Mouse (Mus musculus): ENCODE results near the gene Adra2b.

DNA sequence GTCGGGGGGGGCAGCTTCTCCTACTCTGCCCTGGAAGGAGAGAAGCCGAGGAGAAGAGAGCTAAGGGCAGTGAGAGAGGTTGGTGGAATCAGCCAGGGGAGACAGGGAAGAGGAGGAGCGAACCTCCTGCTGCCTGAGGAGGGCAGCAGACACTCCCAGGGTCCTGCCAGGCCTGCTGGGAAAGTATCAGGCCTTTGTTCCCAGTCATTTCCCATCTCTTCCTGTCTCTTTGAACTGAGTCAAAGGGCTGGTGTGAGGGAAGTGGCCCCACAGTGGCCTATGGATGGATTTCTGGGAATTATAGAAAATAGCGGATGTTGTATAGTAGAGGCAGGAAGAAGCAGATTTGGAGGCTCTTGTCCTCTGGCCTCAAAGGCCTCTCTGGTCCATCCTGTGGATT lies 49.1 kb upstream of the Adra2b start:
- TF ChIP-seq TAL1 (conservative IDR thresholded peaks at IDR 0.05; ENCODE audit: low read depth, low read length): no peak
- no peak for TF ChIP-seq CTCF (IDR thresholded peaks at IDR 0.05; ENCODE audit: low read depth, low read length)
- no peak for TF ChIP-seq GATA1 (IDR thresholded peaks at IDR 0.05; ENCODE audit: borderline replicate concordance, low read length)
- no peak for TF ChIP-seq GATA2 (IDR thresholded peaks at IDR 0.05; ENCODE audit: borderline replicate concordance, low read depth, low read length)

Data from G1E (cell line).